Mouse (Mus musculus): ENCODE results near the gene Rcbtb1. TPM values are rescaled to one million over a fixed set of nuclear protein-coding genes. Genes with fewer than 3 reads are reported as not detected.

The Rcbtb1 gene
- polyA plus RNA-seq, 2 experiments = 46.9 to 52.5 TPM

GRCm38 (mm10) chr14:59185514-59185913, 15.5 kb upstream of the Rcbtb1 start:
- H3K36me3 ChIP-seq (ENCODE audit: control insufficient read depth, insufficient read depth, low read length) = no peaks in the 10 kb centered on the region
- no peak for DNase-seq (ENCODE audit: low spot score)
- no peak overlapping the region for H3K4me2 ChIP-seq (replicated peaks; ENCODE audit: low read depth, low read length, severe bottlenecking)
- no peak for ATAC-seq (ENCODE audit: low FRiP score, low read depth)
- TF ChIP-seq POLR2A (IDR thresholded peaks at IDR 0.05; ENCODE audit: borderline replicate concordance, extremely low read depth, insufficient read depth, insufficient read length) = no peak
- no peak overlapping the region for H3K9ac ChIP-seq (ENCODE audit: low read depth, low read length, severe bottlenecking)
- H3K9me3 ChIP-seq (ENCODE audit: control insufficient read depth, low read length) = no peaks in the 10 kb centered on the region
- no peak overlapping the region for H3K4me3 ChIP-seq (replicated peaks; ENCODE audit: low read length)
- no peak overlapping the region for H3K27ac ChIP-seq (replicated peaks; ENCODE audit: low read depth, low read length)
- H3K27me3 ChIP-seq (ENCODE audit: control insufficient read depth, insufficient read depth, low read length) = no peaks in the 10 kb centered on the region
- no peaks in the 10 kb centered on the region for H3K4me1 ChIP-seq (ENCODE audit: control insufficient read depth, insufficient read depth, low read length)

GRCm38 (mm10) chr14:59186121-59186520, 14.9 kb upstream of the Rcbtb1 start:
- Histone ChIP-seq H3K27me3 (ENCODE audit: control insufficient read depth, insufficient read depth, low read length) (no peaks in the 10 kb centered on the region), H3K4me1 (ENCODE audit: control insufficient read depth, insufficient read depth, low read length) (no peaks in the 10 kb centered on the region), H3K4me3 (replicated peaks; ENCODE audit: low read length) (no peak overlapping the region), H3K36me3 (ENCODE audit: control insufficient read depth, insufficient read depth, low read length) (no peaks in the 10 kb centered on the region), H3K4me2 (replicated peaks; ENCODE audit: low read depth, low read length, severe bottlenecking) (no peak overlapping the region), H3K9ac (ENCODE audit: low read depth, low read length, severe bottlenecking) (no peak overlapping the region), H3K27ac (replicated peaks; ENCODE audit: low read depth, low read length) (no peak overlapping the region), H3K9me3 (ENCODE audit: control insufficient read depth, low read length) (no peaks in the 10 kb centered on the region)
- no peak for ATAC-seq (ENCODE audit: low FRiP score, low read depth)
- TF ChIP-seq POLR2A (IDR thresholded peaks at IDR 0.05; ENCODE audit: borderline replicate concordance, extremely low read depth, insufficient read depth, insufficient read length) = no peak
- no peak for DNase-seq (ENCODE audit: low spot score)
- 93% methylated on average over 2 of the region's 2 CpGs for WGBS

GRCm38 (mm10) chr14:59201604-59202215, 701 bp downstream of the Rcbtb1 start:
- peak overlapping the region; percentile 97 for H3K9ac ChIP-seq (ENCODE audit: low read depth, low read length, severe bottlenecking)
- ATAC-seq (ENCODE audit: low FRiP score, low read depth) = no peak
- no peaks in the 10 kb centered on the region for H3K9me3 ChIP-seq (ENCODE audit: control insufficient read depth, low read length)
- H3K27me3 ChIP-seq (ENCODE audit: control insufficient read depth, insufficient read depth, low read length) = no peaks in the 10 kb centered on the region
- peaks cover 25% of the 10 kb centered on the region for H3K4me1 ChIP-seq (ENCODE audit: control insufficient read depth, insufficient read depth, low read length)
- TF ChIP-seq POLR2A (IDR thresholded peaks at IDR 0.05; ENCODE audit: borderline replicate concordance, extremely low read depth, insufficient read depth, insufficient read length) = no peak
- peak overlapping the region; percentile 79 for H3K4me2 ChIP-seq (replicated peaks; ENCODE audit: low read depth, low read length, severe bottlenecking)
- peak overlapping the region; percentile 96 for H3K27ac ChIP-seq (replicated peaks; ENCODE audit: low read depth, low read length)
- DNase-seq (ENCODE audit: low spot score) = peak; percentile 46
- no peaks in the 10 kb centered on the region for H3K36me3 ChIP-seq (ENCODE audit: control insufficient read depth, insufficient read depth, low read length)
- peak overlapping the region; percentile 88 for H3K4me3 ChIP-seq (replicated peaks; ENCODE audit: low read length)
- WGBS = under 1% methylated on average over 21 of the region's 21 CpGs

- Histone ChIP-seq H3K9me3 (ENCODE audit: control insufficient read depth, low read length) (no peaks in the 10 kb centered on the region), H3K9ac (ENCODE audit: low read depth, low read length, severe bottlenecking) (0 out of 2 replicates have a peak overlapping the region, but pooled peaks have one; percentile 4), H3K4me1 (ENCODE audit: control insufficient read depth, insufficient read depth, low read length) (peaks cover 27% of the 10 kb centered on the region), H3K4me2 (replicated peaks; ENCODE audit: low read depth, low read length, severe bottlenecking) (no peak overlapping the region), H3K27me3 (ENCODE audit: control insufficient read depth, insufficient read depth, low read length) (no peaks in the 10 kb centered on the region), H3K27ac (replicated peaks; ENCODE audit: low read depth, low read length) (no peak overlapping the region), H3K4me3 (replicated peaks; ENCODE audit: low read length) (no peak overlapping the region), H3K36me3 (ENCODE audit: control insufficient read depth, insufficient read depth, low read length) (peaks cover 4% of the 10 kb centered on the region; the same call in 1 of the 2 replicates)
- no peak for DNase-seq (ENCODE audit: low spot score)
- ATAC-seq (ENCODE audit: low FRiP score, low read depth) = no peak
- no peak for TF ChIP-seq POLR2A (IDR thresholded peaks at IDR 0.05; ENCODE audit: borderline replicate concordance, extremely low read depth, insufficient read depth, insufficient read length)
- 30% methylated on average over 7 of the region's 7 CpGs for WGBS
These were observed 4.5 kb downstream of the Rcbtb1 start for GRCm38 (mm10) chr14:59205461-59205860.

GRCm38 (mm10) chr14:59205976-59206583, 5.1 kb downstream of the Rcbtb1 start:
- no peak overlapping the region for H3K4me3 ChIP-seq (replicated peaks; ENCODE audit: low read length)
- no peaks in the 10 kb centered on the region for H3K9me3 ChIP-seq (ENCODE audit: control insufficient read depth, low read length)
- no peak for ATAC-seq (ENCODE audit: low FRiP score, low read depth)
- WGBS = 66% methylated on average over 10 of the region's 10 CpGs
- H3K4me2 ChIP-seq (replicated peaks; ENCODE audit: low read depth, low read length, severe bottlenecking) = no peak overlapping the region
- H3K36me3 ChIP-seq (ENCODE audit: control insufficient read depth, insufficient read depth, low read length) = peaks cover 8% of the 10 kb centered on the region
- no peak overlapping the region for H3K27ac ChIP-seq (replicated peaks; ENCODE audit: low read depth, low read length)
- H3K27me3 ChIP-seq (ENCODE audit: control insufficient read depth, insufficient read depth, low read length) = no peaks in the 10 kb centered on the region
- DNase-seq (ENCODE audit: low spot score) = no peak
- H3K9ac ChIP-seq (ENCODE audit: low read depth, low read length, severe bottlenecking) = no peak overlapping the region
- peaks cover 24% of the 10 kb centered on the region for H3K4me1 ChIP-seq (ENCODE audit: control insufficient read depth, insufficient read depth, low read length)
- TF ChIP-seq POLR2A (IDR thresholded peaks at IDR 0.05; ENCODE audit: borderline replicate concordance, extremely low read depth, insufficient read depth, insufficient read length) = no peak

Data from limb, embryonic 14.5 days (tissue).